Mouse (Mus musculus) layer of hippocampus, adult 18-20 months (tissue): Measurements from ENCODE around the gene Slc8a1. TPM values are rescaled to one million over a fixed set of nuclear protein-coding genes. Genes with fewer than 3 reads are reported as not detected.

Source experiments
- DNase-seq, 2 experiments: peaks; one replicate each; pipeline ENCODE4 v3.0.0; 2022; ENCODE audit warnings: low spot score in 2 of 2
- total RNA-seq, 2 experiments: library from RNA; stranded (reverse); gene quantifications; 2 replicates each; pipeline ENCODE4 v1.2.3; 2021

Gene Slc8a1
- total RNA-seq, 2 experiments from 2014 or later = 295 to 301 TPM

GRCm38 (mm10) chr17:81369036-81369435 is 369.1 kb downstream of the Slc8a1 start:
- no peak for DNase-seq

GRCm38 (mm10) chr17:81368503-81368902 is 369.7 kb downstream of the Slc8a1 start:
- DNase-seq = no peak

DNA sequence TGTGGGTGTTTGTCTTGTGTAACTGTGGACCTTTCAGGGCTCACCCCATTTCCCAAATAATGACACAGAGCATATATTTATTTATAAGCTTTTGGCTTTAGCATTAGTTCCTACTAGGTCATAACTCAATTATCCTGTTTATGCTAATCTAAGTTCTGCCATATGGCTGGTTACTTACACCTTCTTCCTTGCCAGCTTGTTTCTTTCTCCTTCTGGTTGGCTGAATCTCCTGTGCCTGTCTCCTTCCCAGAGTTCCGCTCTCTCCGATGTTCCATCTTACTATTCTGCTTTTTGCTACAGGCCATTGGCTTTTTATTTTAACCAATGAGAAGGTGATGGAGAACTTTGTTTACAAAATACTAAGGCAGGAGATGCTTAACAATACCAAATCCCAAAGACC is 374.8 kb downstream of the Slc8a1 start:
- peak in 1 of 2 experiments; percentile 23 for DNase-seq

DNA sequence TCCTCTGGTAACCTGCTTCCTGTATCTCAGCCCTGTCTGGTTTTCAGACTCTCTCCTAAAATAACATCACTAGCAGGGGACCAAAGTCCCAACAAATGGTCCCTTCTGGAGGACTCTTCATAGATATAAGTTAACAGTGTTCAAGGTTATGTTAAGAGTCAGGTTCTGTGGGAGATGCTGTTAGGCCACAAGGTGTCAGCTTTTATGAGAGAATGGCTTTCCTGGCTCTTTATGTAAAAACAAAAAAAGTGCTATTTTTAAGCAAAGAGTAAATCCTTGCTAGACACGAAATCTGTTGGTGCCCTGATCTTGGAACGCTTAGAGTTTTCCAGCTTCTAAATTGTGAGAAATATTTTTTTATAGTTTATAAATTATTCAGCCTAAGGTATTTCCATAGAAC is 377.6 kb downstream of the Slc8a1 start:
- peak in 1 of 2 experiments; percentile 11 for DNase-seq

GRCm38 (mm10) chr17:81360032-81360431 is 378.1 kb downstream of the Slc8a1 start:
- DNase-seq = no peak

- no peak for DNase-seq
Observed at GRCm38 (mm10) chr17:81336024-81336754, 402.0 kb downstream of the Slc8a1 start.

DNA sequence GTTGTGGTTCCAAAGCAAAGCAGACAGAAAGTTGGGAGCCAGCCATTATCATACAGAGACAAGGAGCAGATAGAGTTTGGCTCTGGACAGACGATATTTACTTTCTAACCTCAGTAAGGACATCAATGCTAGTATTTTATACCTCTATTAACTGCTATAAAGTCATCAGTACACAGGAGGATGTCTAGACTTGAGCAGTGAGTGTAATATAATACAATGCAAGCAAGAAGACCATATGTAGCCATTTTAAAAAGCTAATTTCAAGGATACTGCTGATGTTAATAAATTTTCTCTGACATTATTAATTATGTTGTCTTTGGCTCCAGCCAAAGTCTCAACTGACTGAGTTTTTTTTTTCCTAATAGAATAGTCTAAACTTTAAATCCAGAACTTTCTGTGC is 402.7 kb downstream of the Slc8a1 start:
- no peak for DNase-seq
